Mouse (Mus musculus) mature B cell (primary cell): ENCODE data around the gene Ankrd6.
"Not testable (repeated sequence)": the region's sequence is repeated elsewhere in the genome, so short reads cannot be mapped to it uniquely, and the experiment has no call there.

ENCODE experiments used
- in situ Hi-C: fragments of 300-500 bp; cut with MboI; formaldehyde crosslinking; loops from 2 replicates; pipeline ENCODE4 v1.14.3; 2019

The Ankrd6 gene

DNA sequence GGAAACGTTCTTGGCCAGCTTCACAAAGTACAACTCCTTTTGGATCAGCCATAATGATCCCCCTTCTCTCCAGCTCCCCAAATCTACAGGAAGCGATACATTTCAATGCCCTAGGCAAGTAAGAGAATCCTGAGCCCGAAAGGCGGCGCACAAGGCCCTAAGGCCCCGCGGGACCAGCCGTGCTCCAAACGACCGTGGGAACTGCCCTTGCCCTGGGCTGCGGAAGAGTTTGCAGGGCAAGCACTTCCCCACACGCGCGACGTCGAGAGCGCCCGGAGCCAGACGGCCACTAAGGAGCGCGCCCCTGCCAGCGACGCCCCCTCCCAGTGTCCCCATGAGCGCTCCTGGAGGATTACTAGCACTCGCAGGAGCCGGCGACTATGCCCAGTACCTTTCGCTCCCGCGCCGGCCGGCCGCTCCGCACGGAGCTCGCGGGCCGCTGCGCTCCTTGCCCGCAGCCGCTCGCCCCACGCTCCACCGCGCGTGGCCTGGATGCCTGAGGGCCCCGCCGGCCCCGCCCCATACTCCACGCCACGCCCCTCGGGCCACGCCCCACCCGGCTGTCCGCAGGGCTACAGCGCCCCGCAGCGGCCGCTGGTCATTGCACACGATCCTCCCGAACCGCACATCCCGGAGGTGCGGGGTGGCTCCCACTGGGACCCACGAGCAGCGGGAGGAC lies at the start of gene Ankrd6:
Gene Ankrd6 (minus strand): TSS at position 486 of the 679 bp plus-strand sequence.
- in situ Hi-C loops = no loop called here

GRCm38 (mm10) chr4:32998996-32999395 lies 48.4 kb upstream of the Ankrd6 start:
- in situ Hi-C loops = no loop called here

DNA sequence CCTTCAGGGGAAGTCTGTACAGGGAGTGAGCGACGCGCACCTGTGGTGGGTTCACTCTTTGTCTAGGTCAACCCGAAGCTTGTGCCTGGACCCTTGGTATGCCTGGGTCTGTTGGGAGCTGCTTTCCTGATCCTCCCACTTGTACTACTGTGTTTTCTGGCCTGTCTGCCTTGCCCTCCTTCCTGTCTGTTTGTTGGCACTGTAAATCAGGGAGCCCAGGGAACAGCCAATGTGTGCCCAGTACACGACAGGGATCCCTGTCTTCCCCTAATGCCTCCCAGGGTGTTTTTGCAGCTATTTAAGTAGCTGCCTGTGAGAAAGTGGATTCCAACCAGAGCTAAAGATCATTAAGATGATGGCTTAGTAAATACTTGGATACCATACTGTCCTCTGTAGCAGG lies 46.9 kb upstream of the Ankrd6 start:
- in situ Hi-C loops = no loop called here

DNA sequence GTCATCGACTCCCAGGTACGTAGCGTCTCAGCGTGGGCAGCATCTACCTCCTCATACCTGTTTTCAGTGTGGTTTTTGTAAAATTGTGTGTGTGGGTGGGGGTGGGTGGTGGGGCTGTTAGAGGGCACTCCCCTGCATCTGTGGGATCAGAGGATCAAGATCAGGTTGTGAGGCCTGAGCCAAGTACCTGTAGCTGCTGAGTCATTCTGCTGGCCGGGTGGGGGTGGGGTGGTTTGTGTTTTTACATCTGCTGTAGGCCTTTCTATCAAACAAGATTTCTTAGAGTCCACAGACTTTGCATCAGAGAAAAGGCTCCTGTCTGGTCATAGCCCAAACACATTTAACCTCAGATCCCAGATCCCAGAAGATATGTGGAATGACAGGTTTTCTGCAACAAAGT lies 45.4 kb upstream of the Ankrd6 start:
- in situ Hi-C loops = no loop called here

DNA sequence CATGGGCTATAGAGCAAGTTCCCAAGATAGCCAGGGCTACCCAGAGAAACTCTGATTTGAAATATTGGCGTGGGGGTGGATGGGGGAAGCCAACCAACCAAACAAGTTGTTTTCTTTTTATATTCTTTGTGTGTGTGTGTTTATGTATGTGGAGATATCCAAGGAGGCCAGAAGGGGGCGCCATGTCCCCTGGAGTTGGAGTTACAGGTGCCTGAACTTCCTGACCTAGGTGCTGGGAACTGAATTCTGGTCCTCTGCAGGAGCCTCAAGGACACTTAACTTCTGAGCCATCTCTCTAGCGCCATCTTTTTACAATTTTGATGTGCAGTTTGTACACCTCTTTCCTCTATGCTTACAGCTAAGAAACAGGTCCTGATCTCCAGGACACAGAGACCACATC lies 43.5 kb upstream of the Ankrd6 start:
- in situ Hi-C loops = no loop called here

- in situ Hi-C loops = no loop called here
These were observed 38.7 kb upstream of the Ankrd6 start for GRCm38 (mm10) chr4:32989346-32989745.

GRCm38 (mm10) chr4:32987006-32987405 lies 36.4 kb upstream of the Ankrd6 start:
- in situ Hi-C loops = no loop called here

DNA sequence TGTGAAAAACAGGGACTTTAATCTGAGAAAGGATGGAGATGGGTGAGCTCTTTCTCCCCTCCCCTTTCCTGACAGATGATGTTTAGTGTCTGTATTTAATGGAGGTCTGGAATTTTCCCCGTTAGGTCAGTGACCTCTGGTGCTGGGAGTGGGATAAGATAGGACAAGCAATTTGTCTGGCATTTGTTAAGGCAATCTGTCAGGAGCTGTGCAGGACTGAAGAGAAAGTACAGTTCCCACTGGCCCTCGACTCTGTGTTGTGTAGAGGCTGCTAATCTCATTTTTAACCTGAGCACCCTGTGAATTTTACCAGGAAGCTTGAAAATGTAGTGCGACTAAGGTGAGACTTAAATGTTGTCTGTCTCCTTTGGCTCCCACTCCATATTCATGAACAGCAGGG lies 35.0 kb upstream of the Ankrd6 start:
- in situ Hi-C loops = no loop called here

- in situ Hi-C loops = no loop called here
These were observed 34.4 kb upstream of the Ankrd6 start for GRCm38 (mm10) chr4:32984801-32985675.

DNA sequence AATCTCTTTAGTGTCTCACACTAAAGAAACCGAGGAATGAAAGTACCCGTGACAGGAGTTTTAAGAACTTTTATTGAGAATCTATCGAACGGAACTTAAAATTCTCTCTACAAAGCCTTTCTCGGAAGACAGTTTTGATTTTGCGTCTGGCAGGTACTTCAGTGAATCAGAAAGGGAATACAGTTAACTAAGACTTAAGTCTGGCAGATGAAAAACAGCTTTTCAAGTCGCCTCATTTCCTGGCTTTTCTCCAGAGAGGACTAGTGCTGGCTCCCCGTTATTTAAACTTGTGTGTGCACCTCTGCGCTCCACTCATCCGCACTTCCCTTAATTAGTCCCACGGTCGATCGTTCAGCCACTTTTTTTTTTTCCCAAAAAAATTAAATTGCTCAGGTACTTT lies 33.6 kb upstream of the Ankrd6 start:
- in situ Hi-C loops = no loop called here

DNA sequence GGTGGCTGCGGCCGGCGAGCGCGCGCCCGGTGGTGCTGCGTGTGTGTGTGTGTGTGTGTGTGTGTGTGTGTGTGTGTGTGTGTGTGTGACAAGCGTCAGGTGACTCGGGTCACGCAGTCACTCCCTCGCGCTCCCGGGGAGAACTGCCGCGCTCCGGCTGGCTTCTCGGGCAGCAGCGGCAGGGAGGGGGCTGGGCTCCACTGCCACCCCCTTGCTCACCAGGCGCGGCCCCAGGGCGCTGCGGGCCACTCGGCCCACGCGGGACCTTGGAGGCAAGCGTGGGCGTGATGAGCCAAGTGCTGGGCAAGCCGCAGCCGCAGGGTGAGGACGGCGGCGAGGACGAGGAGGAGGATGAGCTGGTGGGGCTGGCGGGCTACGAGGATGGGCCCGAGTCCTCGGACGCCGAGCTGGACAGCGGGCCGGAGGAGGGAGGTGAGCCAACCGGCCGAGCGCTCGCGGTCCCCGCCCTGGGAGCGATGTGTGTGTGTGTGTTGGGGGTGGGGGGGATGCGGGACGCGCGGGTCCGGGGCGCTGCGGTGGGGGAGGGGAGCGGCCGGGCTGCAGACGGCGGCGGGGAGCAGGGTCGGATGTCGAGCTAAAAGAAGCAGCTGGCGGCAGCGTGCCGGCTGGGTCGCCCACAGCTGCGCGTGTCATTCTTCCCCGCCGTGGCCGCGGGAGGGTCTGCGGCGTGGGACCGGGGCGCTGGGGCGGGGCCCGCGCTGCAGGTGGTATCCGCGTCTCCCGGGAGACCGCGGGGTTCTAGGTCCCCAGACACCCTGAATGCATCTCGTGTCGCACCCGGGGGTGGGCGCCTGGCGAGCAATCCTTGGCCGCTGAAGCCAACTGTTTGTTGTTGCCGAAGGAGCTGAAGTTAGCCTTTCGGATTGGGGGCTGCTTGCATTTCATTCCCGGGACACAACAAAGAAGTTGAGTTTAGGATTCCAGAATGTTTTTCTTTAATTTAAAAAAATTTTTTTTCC lies 32.8 kb upstream of the Ankrd6 start:
- in situ Hi-C loops = no loop called here

GRCm38 (mm10) chr4:32982716-32983175 lies 32.1 kb upstream of the Ankrd6 start, which contains the start of gene Rragd:
TSS of gene Rragd (plus strand) at chr4:32983037.
- in situ Hi-C loops = no loop called here

GRCm38 (mm10) chr4:32982041-32982715 lies 31.5 kb upstream of the Ankrd6 start:
- in situ Hi-C loops = no loop called here

DNA sequence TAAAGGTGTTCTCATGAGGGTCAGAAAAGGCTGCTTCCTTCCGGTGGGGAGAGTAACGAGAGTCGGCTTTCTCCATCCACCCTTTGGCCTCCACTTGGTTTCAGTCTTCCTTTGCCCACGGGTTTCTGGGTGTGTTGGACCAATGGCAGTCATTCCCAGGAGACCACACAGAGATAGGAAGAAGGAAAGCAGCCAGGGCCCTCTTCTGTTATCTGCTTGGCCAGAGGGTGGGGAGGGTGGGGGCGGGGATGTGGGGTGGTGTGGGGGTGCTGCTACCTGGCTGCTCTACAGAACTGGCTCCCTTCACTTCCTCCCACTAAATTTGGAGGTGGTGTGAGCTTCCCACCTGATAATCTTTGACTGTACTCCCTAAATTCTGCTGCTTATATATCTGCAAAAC lies 31.0 kb upstream of the Ankrd6 start:
- in situ Hi-C loops = no loop called here

GRCm38 (mm10) chr4:32980061-32980460 lies 29.4 kb upstream of the Ankrd6 start:
- in situ Hi-C loops = no loop called here

- in situ Hi-C loops = no loop called here
These were observed 26.7 kb upstream of the Ankrd6 start for GRCm38 (mm10) chr4:32977331-32977730.

DNA sequence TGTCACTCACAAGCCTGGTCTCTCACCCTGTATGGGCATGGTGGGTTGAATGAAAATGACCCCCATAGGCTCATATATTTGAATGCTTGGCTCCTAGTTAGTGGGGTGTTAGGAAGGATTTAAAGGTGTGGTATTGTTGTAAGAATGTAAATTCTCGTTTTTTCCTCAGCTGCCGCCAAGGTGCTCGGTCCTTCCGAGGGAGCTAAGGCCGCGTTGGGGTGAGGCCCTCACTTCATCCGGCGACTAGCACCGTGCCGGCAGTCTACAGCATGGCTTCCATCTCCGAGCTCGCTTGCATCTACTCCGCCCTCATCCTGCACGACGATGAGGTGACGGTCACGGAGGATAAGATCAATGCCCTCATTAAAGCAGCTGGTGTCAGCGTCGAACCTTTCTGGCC lies 14.0 kb upstream of the Ankrd6 start:
- in situ Hi-C loops = not testable (repeated sequence)

GRCm38 (mm10) chr4:32961394-32961793 lies 10.8 kb upstream of the Ankrd6 start:
- in situ Hi-C loops = no loop called here

DNA sequence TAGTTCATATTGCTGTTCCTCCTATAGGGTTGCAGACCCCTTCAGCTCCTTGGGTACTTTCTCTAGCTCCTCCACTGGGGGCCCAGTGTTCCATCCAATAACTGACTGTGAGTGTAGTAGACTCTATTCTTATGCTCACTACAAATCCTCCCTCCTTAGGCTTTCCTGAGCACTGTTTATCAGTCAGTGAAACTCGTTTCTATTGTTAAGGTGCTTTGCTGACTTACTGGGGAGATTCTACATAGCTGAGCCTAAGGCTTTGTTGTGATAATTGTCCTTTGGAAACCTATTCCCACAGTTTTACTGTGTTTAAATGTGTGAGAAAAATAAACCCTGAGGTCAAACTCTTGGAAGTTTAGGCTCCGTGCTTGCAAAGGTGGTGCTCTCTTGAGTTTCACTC lies 5.8 kb upstream of the Ankrd6 start:
- in situ Hi-C loops = no loop called here

DNA sequence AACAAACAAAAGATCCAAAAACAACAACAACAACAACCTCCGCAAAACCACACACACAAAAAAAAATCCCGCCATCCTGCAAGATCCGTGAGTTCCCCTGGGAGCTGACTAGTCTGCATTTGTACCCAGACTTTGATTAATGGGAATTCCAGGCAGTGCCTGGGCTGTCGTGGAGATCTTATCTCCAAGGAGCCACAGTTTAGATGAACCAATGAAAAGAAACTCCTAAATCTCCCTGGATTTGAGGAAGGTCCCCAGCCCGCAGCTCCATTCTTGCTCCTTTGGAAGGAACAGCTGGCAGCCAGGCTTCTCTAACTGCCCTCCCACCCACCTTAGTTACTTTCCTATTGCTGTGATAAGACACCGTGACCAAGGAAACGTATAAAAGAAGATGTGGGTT lies 2.0 kb upstream of the Ankrd6 start:
- in situ Hi-C loops = no loop called here
